Mouse (Mus musculus) natural killer cell, adult 2 months (primary cell): ENCODE measurements around the gene Srebf2.

Experiments used
- DNase-seq, 2 experiments: peaks; one replicate each; pipeline ENCODE4 v3.0.0; 2022; ENCODE audit warnings: low spot score in 2 of 2

Srebf2 gene

DNA sequence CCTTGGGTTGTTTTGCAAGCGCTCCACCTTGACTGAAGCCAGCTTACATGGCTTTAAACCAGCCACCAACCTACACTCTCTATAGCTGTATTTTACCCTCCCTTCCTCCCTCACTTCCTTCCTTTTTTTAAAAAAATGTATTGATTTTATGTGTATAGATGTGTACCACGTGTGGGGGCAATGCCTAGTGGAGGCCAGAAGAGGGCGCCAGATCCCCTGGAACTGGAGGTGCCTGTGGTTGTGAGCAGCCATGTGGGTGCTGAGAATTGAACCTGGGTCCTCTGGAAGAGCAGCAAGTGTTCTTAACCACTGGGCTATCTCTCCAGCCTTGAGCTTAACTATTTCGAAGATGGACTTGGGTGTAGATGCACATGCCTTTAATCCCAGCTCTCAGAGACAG lies 35.3 kb downstream of the Srebf2 start:
- no peak for DNase-seq

- DNase-seq = no peak
Observed at GRCm38 (mm10) chr15:82183596-82183995, 36.6 kb downstream of the Srebf2 start.

GRCm38 (mm10) chr15:82184183-82184582 lies 37.2 kb downstream of the Srebf2 start:
- DNase-seq = no peak

- DNase-seq = no peak
Observed at GRCm38 (mm10) chr15:82184656-82185055, 37.7 kb downstream of the Srebf2 start.

- DNase-seq = no peak
Observed at GRCm38 (mm10) chr15:82185062-82185783, 38.2 kb downstream of the Srebf2 start.

- no peak for DNase-seq
Observed at GRCm38 (mm10) chr15:82186131-82186530, 39.1 kb downstream of the Srebf2 start.

GRCm38 (mm10) chr15:82186931-82187330 lies 40.0 kb downstream of the Srebf2 start:
- DNase-seq = peak; percentile 50 to 78

GRCm38 (mm10) chr15:82187401-82187800 lies 40.4 kb downstream of the Srebf2 start:
- no peak for DNase-seq

GRCm38 (mm10) chr15:82187924-82188323 lies 40.9 kb downstream of the Srebf2 start:
- no peak for DNase-seq

GRCm38 (mm10) chr15:82188481-82189240 lies 41.7 kb downstream of the Srebf2 start:
- peak; percentile 25 to 58 for DNase-seq

- DNase-seq = no peak
Observed at GRCm38 (mm10) chr15:82192617-82193016, 45.6 kb downstream of the Srebf2 start.

DNA sequence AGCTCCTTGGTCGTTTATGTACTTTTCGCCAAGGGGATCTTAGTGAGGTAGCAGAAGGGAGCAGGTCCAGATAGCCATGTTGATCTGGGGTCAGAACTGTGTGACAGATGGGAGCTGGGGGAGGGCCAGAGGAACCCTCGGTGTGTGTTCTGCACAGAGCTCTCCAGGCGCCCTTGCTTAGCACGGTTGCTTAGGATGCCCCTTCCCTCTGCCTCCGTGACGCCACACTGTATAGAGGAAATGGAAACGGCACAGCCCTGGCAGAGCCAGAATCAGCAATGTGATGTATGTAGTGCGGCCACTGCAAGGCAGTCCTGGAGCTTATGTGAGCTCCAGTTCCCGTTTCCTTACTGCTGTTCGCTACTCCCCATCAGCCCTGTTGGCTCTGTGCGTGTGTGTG lies 49.3 kb downstream of the Srebf2 start:
- no peak for DNase-seq

DNA sequence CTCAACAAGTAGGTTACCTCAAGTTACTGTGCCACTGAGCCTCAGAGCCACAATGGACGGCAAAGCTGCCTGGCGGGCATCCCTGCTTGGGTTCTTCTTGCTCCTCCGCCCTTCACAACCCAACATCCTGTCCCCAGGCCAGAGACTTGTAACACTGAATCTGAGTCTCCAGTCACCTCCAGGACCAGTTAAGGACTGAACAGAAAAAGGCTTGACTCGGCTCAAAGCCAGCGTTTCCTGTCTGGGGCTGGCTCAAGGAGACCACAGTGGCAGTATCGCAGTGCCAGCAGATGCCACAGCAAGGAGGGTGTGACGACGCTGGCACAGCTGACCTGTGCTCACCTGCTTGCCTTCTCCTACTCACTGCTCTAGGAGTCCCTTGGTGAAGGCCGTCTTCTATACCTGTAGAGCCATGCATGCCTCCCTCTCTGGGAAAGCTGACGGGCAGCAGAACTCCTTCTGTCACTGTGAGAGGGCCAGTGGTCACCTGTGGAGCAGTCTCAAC lies 50.3 kb downstream of the Srebf2 start:
- DNase-seq = peak; percentile 31 to 52

GRCm38 (mm10) chr15:82197937-82198336 lies 51.0 kb downstream of the Srebf2 start:
- DNase-seq = no peak

GRCm38 (mm10) chr15:82198342-82198741 lies 51.4 kb downstream of the Srebf2 start:
- DNase-seq = no peak

DNA sequence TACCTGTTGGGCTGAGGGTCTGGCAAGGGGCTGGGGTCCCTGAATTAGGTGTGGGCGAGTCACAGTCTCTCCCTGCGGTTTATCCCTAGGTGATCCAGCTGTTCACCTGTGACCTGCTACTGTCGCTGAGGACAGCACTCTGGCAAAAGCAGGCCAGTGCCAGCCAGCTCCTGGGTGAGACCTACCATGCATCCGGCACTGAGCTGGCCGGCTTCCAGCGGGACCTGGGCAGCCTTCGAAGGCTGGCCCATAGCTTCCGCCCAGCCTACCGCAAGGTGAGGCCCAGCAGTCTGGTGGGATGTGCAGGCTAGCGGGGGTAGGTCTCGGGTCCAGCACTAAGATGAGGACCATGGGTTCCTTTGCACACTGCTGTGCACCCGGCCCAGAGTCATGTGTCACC lies 52.6 kb downstream of the Srebf2 start:
- peak in 1 of 2 experiments; percentile 31 for DNase-seq

GRCm38 (mm10) chr15:82202086-82202485 lies 55.1 kb downstream of the Srebf2 start:
- DNase-seq = no peak

- DNase-seq = no peak
Observed at GRCm38 (mm10) chr15:82203090-82203489, 56.1 kb downstream of the Srebf2 start.

DNA sequence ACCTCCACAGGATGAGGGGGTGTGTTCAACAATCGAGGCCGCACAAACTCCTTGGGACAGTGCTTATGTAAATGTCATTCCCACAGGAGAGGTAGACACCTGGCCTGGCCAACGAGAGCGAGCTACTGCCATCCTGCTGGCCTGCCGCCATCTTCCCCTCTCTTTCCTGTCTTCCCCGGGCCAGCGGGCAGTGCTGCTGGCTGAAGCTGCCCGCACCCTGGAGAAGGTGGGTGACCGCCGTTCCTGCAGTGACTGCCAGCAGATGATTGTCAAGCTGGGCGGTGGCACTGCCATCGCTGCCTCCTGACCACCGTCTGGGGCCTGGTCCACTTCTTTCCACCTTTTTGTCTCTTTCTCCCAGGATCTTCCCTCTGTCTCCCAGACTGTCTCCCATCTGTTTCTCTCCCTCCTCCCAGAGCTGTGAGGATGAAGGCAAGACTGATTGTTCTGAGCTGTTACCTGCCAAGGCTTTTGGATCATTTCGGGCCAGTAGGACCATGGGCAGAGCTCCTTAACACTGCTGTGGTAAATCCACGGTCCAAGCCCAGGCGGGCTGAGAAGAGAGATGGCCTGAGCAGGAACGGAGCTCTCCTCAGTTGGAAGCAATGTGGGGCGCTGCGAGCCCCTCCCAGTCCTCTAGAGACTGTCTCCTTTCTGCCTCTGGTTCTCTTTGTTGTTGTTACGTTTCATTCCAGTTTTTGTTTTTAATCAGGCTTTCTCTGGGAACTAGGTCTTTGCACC lies 56.8 kb downstream of the Srebf2 start:
- DNase-seq = no peak

DNA sequence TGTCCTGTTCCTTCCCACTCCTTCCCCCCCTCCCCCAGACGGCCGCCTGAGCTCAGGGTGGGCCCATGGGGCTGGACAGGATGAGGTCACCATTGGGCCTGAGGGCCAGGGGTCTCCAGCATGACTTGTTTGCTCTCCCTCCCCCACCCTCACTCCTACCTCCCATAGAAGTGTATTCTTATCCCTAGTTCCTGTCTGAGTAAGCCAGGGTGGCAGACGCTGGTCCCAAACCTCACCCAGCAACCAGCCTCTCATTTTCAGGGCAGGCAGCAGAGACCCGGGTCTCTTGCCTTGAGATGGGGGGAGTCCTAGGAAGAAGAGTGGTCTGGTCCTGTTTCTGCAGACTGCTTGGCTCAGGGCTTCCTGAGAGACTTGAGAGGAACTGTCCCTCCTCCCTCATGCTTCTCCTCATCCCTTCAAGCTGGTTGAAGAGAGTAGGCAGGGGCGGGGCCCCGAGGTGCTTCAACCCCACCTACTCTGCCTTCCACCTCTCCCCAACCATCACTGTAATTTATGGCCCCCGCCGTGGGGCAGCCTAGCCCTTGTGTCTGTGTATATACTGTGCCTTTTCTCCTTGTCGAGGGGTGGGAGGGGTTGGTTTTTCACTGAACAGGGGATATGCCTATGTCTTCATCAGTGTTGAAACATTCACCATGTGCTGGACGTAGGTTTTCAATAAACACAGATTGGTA lies 57.8 kb downstream of the Srebf2 start:
- DNase-seq = no peak

DNA sequence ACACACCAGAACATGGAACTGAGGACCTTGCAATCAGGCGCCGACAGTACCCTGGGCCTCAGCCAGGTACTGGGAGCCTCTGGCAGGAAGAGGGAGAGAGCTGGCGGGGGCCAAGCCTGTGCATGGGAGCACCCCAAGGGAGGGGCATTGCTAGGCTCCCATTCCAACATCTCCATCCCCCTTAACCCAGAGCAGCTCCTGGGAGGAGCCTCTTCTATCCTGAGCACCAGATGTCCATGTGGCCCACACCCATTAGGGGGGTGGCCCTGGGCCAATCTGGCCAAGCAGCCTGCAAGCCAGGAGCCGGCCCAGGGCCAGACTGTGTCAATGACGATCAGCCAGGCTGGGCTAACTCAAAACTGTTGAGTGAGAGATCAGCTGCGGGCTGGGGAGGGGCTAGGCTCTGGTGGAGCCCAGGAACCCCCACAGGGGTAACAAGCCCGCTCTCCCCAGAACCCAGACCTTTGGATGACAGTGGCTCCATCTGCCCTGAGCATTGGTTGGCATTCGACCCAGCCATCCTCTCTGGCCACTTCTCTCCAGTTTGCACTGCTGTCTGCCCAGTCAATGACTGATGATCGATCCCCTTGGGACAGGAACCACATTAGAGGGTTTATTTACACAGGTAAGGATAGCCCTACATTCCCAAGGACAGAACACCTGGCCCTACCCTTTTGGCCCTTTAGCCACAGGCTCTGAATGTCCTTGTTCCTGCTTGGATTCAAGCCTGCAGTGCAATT lies 59.6 kb downstream of the Srebf2 start:
- no peak for DNase-seq
